Mouse (Mus musculus) 3134 (cell line): ENCODE results near the gene Ttn.
A peak's percentile ranks its signal among the peaks of the same experiment; 100 is the strongest.

Source experiments
- DNase-seq: peaks from one replicate; pipeline ENCODE4 v3.0.0-alpha.2; 2011; ENCODE audit warnings: low spot score; ENCODE audit not compliant: insufficient read length; ENCODE audit errors: extremely low read depth

The Ttn gene

DNA sequence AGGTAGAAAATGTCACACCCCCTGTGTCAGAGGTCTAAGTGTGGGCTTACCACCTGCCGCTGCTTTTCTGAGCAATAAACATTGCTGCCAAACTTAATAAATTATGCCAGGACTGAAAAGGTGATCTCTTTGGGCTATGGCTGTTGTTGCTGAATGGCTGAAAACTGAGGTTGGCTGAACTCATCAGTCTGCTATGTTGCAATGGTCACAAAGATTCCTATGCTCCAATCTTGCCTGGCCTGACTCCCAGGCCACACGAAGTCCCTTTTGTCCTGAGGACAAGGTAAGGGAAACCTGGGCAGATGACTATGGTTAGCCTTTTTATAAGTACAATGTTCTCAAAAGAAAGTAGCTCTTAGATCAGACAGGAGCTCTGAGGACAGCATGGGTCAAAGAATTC is 16.3 kb downstream of the Ttn start:
- no peak for DNase-seq

DNA sequence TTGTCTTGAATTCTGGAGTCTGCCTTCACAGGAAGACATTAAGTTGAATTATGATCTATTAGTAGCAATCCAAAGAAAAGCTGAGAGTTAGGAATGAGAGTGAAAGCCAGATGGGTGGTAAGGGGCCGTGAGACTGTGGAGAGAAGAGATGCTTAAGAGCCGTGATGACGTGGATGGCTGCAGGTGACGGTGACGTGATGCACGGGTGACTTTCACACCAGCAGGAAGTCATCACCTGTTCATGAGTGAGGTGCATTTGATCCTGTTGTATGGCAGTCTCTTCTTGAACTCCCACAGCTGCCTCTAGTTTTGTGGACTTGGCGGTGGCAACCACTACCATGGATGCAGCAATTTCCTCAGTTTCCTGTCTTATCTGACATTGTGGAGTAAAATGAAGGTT is 16.8 kb downstream of the Ttn start:
- no peak for DNase-seq

DNA sequence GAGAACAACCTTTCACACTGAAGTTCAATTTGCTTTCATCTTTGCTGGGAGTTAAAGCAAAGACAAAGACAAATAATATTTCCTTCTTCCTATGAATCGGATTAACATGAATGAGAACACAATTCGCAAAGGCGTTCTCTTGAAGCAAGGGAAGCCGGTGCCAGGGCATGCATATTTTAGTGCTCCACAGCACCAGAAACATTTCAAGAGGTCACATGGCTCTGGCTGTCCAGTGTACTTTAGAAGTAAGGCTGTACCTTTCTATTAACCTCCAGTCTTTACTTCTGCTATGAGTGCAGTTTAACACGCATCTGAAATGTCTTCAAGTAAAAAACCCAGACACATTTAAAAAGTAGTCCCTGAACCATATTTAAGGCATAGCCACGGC is 20.3 kb downstream of the Ttn start:
- DNase-seq, result no peak

DNA sequence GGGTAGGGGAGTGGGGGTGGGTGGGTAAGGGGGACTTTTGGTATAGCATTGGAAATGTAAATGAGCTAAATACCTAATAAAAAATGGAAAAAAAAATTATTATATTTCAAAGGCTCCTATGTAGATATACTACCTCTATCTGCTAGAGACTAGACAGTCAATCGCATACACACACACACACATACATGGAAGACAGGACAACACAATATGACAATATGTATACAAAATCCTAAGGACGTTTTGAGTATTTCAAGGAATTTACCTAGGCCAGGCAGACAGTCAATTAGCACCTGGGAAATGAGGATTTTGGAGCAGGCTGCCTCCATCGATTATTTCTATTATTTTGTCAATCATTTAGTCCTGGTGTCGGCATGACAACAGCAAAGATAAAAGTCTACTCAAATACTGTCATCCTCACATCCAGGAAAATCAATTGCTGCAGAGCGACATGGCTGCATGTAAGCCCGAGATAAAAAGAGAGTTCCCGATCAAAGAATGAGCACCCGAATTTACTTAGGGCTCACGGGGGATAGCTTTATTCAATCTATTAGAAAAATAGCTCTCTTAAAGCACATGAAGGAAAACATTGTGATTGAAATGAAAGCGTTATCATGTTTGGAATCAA is 20.8 kb downstream of the Ttn start:
- no peak for DNase-seq

DNA sequence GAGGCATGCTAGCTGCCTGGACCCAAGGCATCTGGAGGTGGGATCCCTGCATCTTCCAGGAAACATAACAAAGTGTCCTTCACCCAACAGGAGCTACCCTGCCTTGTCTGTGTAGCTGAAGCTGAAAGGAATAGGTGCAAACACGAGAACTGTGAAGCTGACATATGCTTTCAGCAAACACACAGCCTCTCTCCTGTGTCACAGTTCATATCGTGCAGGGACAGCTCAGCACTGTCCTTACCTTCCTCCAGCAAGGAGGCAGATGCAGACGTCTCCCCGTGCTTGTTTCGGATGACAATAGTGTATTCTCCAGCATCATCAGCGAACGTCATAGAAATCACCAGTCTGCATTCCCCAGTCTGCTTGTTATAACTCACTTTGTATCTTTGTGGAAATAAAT is 32.6 kb downstream of the Ttn start:
- DNase-seq, result no peak

DNA sequence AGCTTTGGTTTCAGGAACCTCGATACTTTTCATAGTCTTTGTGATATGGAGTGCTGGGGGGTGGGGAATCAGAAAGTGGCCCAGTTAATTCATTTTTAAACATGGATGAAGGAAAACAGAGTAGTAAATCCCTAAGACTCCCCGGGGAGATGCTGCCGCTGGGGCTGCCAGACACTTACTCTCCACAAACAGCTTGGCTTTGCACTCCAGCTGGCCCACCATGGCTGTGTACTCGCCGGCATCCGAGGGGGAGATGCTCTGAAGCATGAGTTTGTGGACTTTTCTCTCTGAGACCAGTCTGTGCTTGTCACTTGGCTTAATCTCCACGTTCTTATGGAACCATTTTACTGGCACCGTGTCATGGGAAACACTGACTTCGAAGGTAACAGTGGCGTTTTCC is 43.8 kb downstream of the Ttn start:
- DNase-seq, result no peak

DNA sequence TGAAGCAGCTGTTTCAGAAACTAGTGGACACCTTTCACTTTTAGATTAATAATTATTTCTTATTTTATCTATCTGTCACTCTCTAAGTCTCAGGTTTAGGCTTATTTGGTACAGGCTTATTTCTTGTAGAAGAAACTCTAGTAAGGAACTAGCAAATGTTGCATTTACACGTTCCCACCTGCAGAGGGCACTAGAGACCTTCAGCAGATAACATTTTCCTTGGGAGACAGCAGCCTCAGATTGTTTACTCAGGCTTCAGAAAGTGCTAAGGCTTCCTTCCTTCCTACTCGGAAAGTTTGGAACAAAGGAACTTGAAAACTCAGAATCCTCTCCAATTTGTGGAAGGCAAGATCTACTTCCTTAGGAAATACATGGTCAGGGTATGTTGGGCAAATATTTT is 52.6 kb downstream of the Ttn start:
- peak; percentile 15 for DNase-seq

DNA sequence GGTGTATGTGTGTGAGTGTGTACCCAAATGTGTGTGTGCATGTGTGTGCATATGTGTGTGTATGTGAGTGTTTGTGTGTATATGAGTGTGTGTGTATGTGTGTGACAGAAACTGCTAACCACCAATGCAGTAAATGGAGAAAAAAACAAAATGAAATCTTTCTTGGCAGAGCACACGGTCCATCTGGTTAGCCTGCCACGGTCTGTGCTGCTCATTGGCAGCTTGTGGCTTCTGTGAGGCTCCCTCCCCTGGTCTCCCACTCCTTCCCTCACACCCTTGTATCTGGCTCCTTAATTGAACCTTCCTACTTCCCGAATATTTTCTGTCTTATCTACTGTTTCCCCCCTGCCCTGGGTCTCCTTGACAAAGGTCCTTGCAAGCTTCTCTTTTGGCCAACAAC is 53.5 kb downstream of the Ttn start:
- no peak for DNase-seq

DNA sequence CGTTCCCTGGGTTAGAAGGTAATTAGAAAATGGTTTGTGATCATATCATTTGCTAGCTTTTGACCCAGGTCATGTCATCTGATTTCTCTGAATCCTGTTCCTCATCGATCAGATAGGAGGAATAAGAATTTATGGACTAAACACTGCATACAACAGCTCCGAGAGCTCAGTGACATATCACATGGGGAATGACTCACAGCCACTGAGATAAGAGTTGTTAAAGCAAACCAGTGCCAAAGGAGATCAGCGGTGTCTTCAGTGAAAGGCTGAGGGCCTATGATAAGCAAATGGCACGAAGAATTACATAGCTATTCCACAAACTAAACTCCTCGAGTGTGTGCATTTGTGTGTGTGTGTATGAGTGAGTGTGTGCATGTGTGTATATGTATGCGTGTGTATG is 54.0 kb downstream of the Ttn start:
- DNase-seq, result no peak

DNA sequence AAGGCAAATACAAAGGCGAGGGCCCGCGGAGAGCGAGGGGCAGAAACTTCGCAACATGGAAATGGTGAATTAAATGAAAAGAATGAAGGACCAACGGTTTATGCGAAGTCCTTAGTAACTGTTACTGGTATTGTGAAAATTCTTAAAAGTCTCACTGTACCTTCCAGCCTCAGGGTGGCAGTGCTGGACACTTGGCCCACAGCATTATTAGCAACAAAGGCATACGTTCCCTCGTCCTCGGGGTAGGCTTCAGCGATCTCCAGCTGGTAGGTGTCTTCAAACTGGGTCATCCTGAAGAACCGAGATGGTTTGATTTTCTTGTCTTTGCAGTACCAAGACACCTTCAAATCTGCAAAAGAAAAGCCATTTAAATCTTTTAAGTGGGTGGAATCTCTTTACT is 55.4 kb downstream of the Ttn start:
- no peak for DNase-seq

DNA sequence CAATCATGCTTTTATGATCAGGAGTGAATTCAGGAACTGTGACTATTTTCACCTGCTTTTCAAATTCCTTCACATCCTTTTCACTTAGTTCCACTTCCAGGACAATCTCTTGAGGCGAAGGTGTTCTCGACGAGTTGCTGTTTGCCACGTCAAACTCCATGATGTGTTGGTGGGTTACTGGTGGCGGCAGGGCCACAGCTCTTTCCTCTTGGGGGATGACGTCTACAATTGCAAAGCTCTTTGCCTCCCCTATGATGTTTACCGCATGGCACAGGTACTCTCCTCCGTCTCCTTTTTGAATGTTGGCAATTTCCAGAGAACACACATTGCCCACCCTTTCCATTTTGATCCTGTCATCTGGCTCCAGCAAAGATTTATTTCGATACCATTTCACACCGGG is 67.4 kb downstream of the Ttn start:
- DNase-seq, result no peak

DNA sequence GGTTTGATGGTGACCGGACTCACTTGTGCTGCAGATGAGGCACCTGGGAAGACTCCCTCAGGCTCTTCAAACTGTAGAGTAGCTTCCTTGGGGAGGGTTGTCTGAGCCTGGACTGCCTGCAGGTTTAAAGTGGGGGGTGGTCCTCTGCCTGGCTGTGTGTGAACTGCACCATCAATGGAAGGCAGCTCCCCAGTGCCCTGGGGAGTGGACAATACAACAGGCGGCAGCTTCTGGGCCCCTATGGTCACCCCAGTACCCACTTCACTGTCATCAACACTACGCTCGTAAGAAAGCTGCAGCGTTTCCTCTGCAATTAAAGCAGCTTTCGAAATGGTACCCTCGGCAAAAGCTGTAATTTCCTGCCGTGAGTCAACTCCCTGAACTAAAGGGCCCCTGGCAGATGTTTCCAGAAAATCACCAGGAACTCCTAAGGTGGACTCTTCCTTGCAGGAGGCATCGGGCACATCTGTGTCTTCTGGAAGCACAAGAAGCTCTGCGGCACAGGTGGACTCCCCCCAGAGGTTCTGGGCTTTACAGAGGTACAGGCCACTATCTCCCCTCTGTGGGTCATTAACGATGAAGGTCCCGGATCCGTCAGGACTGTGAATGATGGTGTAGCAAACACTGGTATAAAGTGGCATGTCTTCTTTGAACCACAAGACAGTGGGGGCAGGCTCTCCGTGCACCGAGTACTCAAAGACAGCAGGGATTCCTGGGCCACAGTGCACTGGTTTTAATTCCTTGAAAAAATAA is 73.5 kb downstream of the Ttn start:
- no peak for DNase-seq

DNA sequence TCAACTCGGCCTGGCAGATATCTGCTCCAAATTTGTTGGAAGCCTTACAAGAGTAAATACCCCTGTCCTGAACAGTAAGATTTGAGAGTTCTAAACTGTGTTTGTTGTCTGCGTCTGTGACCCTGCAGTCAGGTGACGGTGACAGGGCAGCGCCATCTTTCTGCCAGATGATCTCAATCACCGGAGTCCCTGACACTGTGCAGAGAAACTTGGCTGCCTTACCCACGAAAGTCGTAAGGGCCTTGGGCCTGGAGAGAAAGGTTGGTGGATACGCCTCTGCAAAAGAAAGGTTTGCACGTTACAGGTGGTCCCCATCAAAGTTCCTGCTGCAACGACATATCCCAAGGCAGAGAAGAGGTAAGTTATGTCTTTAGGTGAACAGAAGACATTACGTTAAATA is 79.0 kb downstream of the Ttn start:
- DNase-seq, result no peak

DNA sequence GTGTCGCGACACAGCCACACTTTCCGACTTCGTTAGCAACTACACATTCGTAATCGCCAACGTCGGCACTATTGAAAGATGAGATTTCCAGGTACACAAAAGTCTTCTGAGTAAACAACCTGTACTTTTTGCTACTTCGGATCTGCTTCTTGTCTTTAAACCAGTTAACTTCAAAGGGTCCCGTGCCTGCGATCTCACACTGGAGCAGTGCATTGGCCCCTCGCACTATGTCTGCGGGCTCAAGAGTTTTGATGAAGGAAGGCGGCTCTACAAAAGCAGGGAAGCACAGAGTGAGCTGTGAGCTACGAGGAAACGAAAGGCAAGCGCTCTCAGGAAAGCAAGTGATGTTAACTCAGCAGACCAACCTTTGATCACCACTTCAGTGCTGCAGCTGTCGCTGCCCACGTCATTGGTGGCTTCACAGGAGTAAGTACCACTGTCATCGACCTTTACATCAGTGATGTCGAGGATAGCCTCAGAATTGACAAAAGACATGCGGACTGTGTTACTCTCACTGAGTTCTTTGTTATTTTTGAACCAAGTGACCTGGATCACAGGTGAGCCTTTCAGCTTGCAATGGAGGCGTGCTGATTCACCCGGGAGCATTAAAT is 80.8 kb downstream of the Ttn start:
- DNase-seq, result no peak

DNA sequence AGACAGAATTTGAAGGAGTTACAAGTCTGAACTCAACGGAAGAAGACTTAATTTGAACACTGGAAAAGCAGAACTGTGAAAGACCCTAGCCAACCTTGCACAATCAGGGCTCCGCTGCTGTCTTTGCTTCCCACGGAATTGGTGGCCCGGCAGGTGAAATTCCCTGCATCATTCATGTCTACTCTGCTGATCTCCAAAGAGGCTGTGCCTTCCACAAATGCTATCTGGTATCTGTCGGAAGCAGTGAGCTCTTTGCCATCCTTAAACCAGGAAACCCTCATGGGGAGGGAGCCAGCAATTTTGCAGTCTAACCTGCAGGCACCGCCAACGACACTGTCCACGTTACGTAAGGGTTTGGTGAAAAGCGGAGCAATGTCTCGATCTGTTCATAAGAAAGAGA is 82.5 kb downstream of the Ttn start:
- no peak for DNase-seq

DNA sequence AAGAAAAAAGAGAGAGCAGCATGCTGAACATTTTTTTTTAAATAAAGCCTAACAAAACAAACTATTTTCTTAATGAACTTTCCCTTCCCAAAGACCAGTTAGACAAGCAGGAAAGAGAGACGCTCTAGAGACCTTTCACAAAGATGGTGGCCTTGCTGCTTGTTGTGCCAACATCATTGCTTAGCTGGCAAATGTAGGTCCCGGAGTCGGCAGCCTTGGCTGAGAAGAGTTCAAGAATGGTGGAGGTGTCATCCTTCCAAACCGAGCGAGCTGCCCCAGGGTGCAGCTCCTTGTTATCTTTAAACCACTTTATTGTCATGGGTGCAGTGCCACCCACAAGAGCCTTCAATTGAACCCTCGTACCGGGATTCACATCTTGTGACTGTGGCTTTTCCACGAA is 85.4 kb downstream of the Ttn start:
- no peak for DNase-seq

DNA sequence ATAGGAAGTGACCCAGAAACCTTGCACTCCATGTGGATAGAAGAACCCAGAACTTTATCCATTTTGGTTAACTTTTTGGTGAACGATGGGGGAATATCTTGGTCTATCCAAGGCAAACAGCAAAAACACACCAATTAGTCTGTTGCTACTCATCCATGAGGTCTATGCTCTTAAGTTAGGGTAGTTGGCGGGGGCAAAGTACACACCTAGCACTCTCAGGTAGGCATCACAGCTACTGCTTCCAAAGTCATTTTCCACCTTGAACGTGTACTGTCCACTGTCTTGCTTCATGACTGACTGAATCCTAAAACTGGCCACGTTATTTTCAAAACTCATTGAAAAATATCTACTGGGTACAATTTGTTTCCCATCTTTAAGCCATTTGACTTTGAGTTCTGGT is 87.0 kb downstream of the Ttn start:
- DNase-seq, result no peak

DNA sequence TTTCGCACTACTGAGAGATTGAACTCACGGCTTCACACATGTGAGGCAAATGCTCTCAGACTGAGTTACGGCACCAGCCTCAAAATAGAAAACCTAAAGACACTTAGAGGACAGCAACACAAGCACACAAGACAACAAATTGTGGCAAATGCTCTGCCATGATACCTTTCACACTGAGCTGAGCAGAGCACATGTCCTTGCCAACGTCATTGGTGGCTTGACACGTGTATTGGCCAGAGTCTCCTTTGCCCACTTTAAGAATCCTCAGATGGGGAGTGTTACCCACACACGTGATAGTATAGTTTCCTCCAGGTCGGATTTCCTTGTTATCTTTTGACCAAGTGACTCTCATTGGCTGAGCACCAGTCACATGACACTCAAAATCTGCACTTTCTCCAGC is 93.6 kb downstream of the Ttn start:
- no peak for DNase-seq

DNA sequence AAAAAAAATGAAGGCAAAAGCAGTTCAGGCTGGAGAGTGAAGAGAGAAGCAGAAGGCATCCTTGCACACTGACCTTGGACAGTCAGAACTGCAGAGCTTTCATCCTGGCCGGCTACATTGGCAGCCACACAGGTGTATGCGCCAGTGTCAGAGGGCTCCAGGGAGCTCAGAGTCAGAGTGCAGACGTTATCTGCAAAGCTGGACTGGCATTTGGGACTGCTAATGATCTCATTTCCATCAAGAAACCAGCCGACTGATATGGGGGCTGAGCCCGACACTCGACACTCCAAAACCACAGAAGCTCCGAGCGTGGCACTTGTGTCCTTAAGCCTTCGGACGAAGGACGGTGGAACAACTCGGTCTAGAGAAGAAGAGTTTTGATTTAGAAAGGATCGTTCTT is 96.5 kb downstream of the Ttn start:
- DNase-seq, result no peak

DNA sequence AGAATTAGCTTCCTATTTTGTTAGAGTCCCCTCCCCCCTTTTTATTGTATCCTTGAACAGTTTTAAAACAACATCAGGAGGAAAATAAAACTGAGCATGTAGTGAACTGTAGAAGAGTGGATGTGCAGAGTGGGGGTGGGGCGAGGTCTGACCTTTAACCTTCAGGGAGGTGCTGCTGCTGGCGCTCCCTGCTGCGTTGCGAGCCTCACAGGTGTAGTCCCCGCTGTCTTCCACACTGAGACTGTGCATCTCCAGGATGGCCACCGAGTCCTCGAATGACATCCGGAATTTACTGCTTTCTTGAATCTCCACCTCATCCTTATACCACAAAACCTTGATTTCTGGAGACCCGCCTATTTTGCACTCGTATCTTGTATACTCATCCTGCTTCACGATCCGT is 100.9 kb downstream of the Ttn start:
- no peak for DNase-seq

DNA sequence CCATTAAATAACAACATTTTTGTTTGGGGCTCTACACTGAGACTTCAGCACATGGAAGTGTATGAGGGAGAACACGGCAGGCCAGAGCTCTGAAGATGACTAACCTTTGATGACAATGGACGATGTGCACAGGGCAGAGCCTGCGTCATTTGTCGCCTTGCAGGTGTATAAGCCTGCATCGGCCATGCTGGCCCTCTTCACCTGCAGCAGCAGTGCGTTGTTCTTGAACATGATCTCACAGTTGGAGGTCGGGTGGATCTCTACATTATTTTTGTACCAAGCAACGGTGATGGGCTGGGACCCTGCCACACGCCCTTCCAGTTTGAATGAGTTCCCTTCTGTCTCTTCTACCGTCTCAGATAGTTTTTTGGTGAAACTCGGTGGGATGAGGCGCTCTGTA is 106.8 kb downstream of the Ttn start:
- DNase-seq, result no peak

DNA sequence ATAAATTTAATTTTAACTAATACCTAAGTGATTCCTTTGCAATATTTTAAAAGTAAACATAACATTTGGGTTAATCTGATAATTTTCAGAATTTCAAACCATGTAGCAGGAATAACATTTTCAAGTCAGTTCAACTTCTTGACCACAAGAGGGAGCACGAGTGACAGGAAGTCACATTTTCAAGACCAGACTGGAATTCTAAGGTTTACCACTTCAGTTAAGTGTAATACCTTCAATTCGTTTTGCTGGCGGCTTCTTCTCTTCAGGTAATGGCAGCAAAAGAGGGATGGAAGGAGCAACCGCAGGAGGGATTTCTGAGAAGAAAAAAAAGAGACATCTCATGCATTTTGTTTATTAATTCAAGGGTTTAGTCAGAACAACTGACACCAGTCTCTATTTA is 115.4 kb downstream of the Ttn start:
- DNase-seq, result no peak
